Mouse (Mus musculus) retina, postnatal 1 day (tissue): ENCODE data around the gene Ibsp.

ENCODE experiments used
- DNase-seq: peaks from one replicate; pipeline ENCODE4 v3.0.0-alpha.2; 2012

Gene Ibsp

DNA sequence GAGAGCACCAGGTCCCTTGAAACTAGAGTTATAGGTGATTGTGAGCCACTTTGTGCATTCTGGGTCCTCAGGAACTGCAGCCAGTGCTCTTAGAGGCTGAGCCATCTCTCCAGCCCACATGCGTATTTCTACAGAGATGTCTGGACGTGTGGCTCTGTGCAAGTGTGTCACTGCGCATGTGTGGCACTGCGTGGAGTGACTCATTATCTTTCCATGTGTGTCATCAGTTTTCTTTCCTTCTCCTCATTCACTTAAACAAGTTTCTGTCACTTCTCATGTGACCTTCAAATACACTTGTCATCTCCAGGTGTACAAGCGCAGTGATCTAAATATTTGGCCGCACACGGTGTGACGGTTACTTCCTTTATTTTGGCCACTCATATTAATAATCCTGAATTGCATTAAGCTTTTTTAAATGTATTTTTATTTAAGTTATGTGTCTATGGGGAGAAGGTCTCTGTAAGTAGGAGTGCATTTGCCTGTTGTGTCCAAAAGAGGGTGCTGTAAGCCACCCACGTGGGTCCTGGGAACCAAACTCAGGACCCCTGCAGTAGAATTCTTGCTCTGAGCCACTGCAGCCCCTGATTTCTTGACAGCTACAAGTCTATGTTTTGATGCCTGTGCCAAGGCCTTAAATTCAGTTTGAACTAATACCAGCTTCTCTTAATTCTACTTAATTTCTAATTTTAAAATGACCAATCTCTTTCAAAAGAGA, 45.7 kb downstream of the Ibsp start:
- no peak for DNase-seq

DNA sequence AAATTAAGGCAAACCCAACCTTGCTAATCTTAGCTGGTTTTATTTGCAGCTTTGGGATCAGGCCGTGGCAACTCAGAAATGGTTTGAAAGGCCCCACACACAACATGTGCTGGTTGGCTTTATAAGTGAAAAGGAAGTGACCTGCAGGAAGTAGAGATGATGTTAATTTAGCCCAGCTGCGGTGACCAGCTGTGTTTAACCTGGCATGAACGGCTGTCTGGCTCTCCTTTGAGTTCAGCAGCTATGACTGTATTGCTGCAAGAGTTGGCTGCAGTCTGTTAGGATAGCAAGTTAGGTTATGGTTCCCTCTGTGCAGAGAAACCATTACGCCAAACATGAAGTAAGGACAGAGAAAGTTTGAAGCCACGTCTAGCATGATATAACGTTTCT, 46.3 kb downstream of the Ibsp start:
- DNase-seq = no peak

DNA sequence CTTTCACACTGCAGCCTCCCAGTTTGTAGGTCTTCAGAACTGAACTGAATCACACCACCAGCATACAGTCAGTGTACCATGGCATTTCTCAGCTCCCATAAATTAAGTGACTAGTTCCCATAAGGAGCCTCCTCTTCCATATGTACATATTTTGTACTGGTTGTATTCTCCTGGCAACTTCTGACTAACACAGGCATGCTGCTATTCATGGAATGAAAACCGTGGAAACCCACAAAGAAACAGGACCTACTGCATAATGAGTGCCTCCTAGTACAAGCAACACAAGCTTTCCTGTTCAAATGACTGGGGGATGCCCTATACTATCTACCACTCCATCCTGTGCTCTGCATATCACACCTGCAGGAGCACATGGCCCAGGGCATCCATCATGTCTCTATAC, 52.1 kb downstream of the Ibsp start:
- no peak for DNase-seq

DNA sequence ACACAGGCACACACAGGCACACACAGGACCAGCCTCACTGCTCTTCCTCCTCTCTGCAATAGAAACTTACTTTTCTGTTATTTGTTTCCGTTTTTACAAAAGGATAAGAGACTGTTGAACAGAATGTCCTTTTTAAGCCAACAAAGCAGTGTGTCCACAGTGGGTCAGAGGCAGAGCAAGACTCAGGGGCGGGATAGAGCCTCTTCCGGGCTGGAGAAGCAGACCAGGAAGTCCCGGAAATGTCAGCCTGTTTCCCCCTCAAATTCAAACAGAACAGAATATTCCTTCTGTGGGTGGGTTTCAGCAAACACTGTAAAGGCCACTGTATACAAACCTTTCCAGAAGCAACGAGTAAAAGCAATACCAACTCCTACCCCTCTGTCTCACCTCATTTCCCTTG, 52.9 kb downstream of the Ibsp start:
- DNase-seq = no peak

DNA sequence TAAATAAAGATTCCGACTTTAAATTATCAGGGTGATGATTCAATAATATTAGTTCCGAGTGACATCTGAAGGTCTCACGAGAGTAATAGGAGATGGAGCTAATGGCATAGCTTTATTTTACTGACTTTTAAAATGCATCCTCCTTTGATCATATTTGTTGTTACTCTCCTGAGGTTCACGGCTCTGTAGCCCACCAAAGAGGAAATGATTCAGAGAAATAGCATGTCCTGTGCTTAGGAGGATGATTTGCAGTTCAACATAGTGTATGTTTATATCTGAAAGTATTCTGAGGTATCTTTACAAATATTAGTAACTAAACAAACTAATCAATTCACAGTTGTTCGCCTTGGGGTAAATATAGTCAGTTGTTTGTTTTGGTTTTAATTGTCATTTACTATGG, 58.6 kb downstream of the Ibsp start:
- DNase-seq = no peak

DNA sequence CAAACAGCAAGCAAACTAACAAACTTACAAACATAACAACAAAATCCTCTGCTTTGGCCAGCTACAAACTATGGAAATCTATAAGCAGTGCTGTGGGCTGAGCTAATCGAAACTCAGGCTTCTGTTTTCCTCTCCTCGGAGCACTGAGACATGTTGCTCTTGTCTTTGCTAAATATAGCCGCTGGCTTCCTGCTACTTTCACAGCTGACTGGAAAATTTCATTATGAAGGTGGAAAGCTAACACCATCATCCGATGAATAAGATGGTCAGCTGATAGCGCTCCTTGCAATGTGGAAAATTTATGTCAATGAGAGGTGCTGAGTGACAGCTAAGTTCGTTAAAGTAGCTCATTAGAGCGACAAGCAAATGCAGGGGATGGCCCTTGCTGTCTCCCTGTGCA, 59.6 kb downstream of the Ibsp start:
- DNase-seq = peak; percentile 38

DNA sequence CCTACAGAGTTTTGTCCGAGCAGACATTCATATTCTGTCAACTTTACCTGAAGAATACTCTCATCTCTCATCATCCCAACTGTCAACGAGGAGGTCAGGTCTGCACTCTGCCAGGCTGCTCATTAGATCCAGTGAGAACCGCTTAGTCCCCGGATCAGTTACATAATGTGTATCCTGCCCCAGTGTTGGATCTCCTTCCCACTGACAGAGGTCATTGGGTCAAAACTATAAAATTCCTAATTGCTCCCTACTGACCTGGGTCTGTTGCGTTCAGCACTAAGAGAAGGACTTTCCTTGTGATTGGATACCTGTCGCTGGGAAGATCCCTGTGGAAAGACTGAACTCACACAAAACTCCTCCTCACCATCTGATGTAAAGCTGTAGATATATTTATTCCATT, 60.3 kb downstream of the Ibsp start:
- peak; percentile 27 for DNase-seq
